Mouse (Mus musculus): Measurements from ENCODE around the gene Tpgs1. TPM values are rescaled to one million over a fixed set of nuclear protein-coding genes. Genes with fewer than 3 reads are reported as not detected.

The Tpgs1 gene
- polyA plus RNA-seq, 1 experiment: 138 TPM

DNA sequence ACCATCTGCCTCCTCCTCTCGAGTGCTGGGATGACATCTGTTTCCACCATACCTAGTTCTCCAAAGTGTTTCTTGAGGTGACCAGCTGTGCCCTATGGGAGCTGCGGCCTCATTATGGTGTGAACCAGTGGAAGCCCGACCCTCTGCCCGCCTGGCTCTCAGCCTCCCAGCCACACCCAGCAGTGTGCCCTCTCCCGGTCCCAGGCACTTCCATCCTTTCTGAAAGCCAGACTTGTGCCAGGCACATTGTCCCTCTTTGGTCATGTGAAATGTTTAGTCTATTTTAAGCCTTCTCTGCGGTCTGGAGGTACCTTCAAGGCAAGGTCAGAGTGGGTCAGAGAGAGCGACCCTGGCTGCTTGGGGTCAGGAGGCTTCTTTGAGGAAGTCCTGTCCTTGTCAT lies 54.5 kb downstream of the Tpgs1 start:
- no peak overlapping the region for H3K4me3 ChIP-seq (ENCODE audit: low read depth, low read length)
- no peaks in the 10 kb centered on the region for H3K27me3 ChIP-seq (ENCODE audit: control insufficient read depth, insufficient read depth, low read length)
- H3K36me3 ChIP-seq (ENCODE audit: control insufficient read depth, insufficient read depth, low read length): no peaks in the 10 kb centered on the region
- H3K27ac ChIP-seq (ENCODE audit: insufficient read depth, low read depth, low read length): no peak overlapping the region
- H3K4me1 ChIP-seq (ENCODE audit: control insufficient read depth, insufficient read depth, insufficient read length, low read length): no peaks in the 10 kb centered on the region
- 70% methylated on average over 7 of the region's 7 CpGs for WGBS
- TF ChIP-seq CTCF (IDR thresholded peaks at IDR 0.05; ENCODE audit: extremely low read depth, insufficient read length, insufficient replicate concordance, low read depth, low read length) (no peak), POLR2A (IDR thresholded peaks at IDR 0.05; ENCODE audit: low read depth, low read length) (no peak)

Other genes starting within 250 kb of the Tpgs1 start
- gene Vmn2r83, start 200.6 kb upstream of the Tpgs1 start, polyA plus RNA-seq (2012; rRNA removed): not detected in 2 replicates
- gene Plpp2, start 135.6 kb upstream of the Tpgs1 start, polyA plus RNA-seq (2012; rRNA removed): 216 and 451 TPM in 2 replicates
- gene Mier2, start 114.2 kb upstream of the Tpgs1 start, polyA plus RNA-seq (2012; rRNA removed): 61.5 and 89.9 TPM in 2 replicates
- not detected in 2 replicates for gene Theg, start 82.0 kb upstream of the Tpgs1 start, polyA plus RNA-seq (2012; rRNA removed)
- 0.89 and 1.0 TPM in 2 replicates for gene C2cd4c, start 55.3 kb upstream of the Tpgs1 start, polyA plus RNA-seq (2012; rRNA removed)
- 1.6 TPM in 2 replicates for gene Shc2, start 31.5 kb upstream of the Tpgs1 start, polyA plus RNA-seq (2012; rRNA removed)
- gene Odf3l2, start 23.6 kb upstream of the Tpgs1 start, polyA plus RNA-seq (2012; rRNA removed): not detected in 2 replicates
- gene Madcam1, start 4.8 kb upstream of the Tpgs1 start, polyA plus RNA-seq (2012; rRNA removed): 9.9 and 20.7 TPM in 2 replicates
- 101 and 163 TPM in 2 replicates for gene Cdc34, start 12.8 kb downstream of the Tpgs1 start, polyA plus RNA-seq (2012; rRNA removed)
- gene Gzmm, start 19.7 kb downstream of the Tpgs1 start, polyA plus RNA-seq (2012; rRNA removed): 0.11 and 0.52 TPM in 2 replicates
- 1,266 and 1,465 TPM in 2 replicates for gene Bsg, start 35.1 kb downstream of the Tpgs1 start, polyA plus RNA-seq (2012; rRNA removed)
- 8.3 and 19.2 TPM in 2 replicates for gene Hcn2, start 47.3 kb downstream of the Tpgs1 start, polyA plus RNA-seq (2012; rRNA removed)
- 38.7 and 50.0 TPM in 2 replicates for gene Polrmt, start 77.2 kb downstream of the Tpgs1 start, polyA plus RNA-seq (2012; rRNA removed)
- gene Fgf22, start 85.7 kb downstream of the Tpgs1 start, polyA plus RNA-seq (2012; rRNA removed): not detected in 2 replicates
- gene Rnf126, start 97.6 kb downstream of the Tpgs1 start, polyA plus RNA-seq (2012; rRNA removed): 130 and 222 TPM in 2 replicates
- gene Fstl3, start 107.9 kb downstream of the Tpgs1 start, polyA plus RNA-seq (2012; rRNA removed): 16.0 and 19.6 TPM in 2 replicates
- gene Prss57, start 121.6 kb downstream of the Tpgs1 start, polyA plus RNA-seq (2012; rRNA removed): 0.24 and 0.67 TPM in 2 replicates
- gene Palm, start 124.2 kb downstream of the Tpgs1 start, polyA plus RNA-seq (2012; rRNA removed): 13.0 and 24.0 TPM in 2 replicates
- gene Misp, start 151.6 kb downstream of the Tpgs1 start, polyA plus RNA-seq (2012; rRNA removed): 141 and 347 TPM in 2 replicates
- 150 and 285 TPM in 2 replicates for gene Ptbp1, start 185.1 kb downstream of the Tpgs1 start, polyA plus RNA-seq (2012; rRNA removed)
- gene Prtn3, start 205.1 kb downstream of the Tpgs1 start, polyA plus RNA-seq (2012; rRNA removed): 1.6 and 2.1 TPM in 2 replicates
- gene Plppr3, start 205.3 kb downstream of the Tpgs1 start, polyA plus RNA-seq (2012; rRNA removed): 2.8 and 5.3 TPM in 2 replicates
- gene Elane, start 216.9 kb downstream of the Tpgs1 start, polyA plus RNA-seq (2012; rRNA removed): 0.72 TPM in 1 of 2 replicates, not detected in the other
- gene Cfd, start 221.5 kb downstream of the Tpgs1 start, polyA plus RNA-seq (2012; rRNA removed): 48.6 and 122 TPM in 2 replicates
- gene Med16, start 239.6 kb downstream of the Tpgs1 start, polyA plus RNA-seq (2012; rRNA removed): 34.8 and 58.1 TPM in 2 replicates
- not detected in 2 replicates for gene Gm26602, start 241.5 kb downstream of the Tpgs1 start, polyA plus RNA-seq (2012; rRNA removed)
- 3.0 and 5.9 TPM in 2 replicates for gene Kiss1r, start 247.6 kb downstream of the Tpgs1 start, polyA plus RNA-seq (2012; rRNA removed)

Measured in small intestine, adult 2 months (tissue).